Mouse (Mus musculus): ENCODE results near the gene Mrc2.

The Mrc2 gene

GRCm38 (mm10) chr11:105292124-105293071 lies at the start of gene Mrc2:
Mrc2 (plus strand) TSS chr11:105292643.
- DNase-seq (ENCODE audit: low spot score in 2 of 2) = peak; percentile 42 to 55

GRCm38 (mm10) chr11:105246369-105246768 lies 46.1 kb upstream of the Mrc2 start:
- DNase-seq (ENCODE audit: low spot score in 2 of 2) = no peak

DNA sequence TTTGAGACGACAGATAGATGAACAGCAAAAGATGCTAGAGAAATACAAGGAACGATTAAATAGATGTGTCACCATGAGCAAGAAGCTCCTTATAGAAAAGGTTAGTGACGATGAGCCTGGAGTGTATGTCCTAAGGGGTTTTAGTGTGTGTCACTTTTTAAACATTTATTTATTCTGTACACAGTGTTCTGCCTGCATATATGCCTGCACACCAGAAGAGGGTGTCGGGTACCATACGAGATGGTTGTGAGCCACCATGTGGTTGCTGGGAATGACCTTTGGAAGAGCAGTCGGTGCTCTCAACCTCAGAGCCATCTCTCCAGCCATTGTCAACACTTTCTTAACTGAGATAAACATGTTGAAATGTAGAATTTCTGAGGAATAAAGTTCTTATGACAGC lies 45.7 kb upstream of the Mrc2 start:
- no peak for DNase-seq (ENCODE audit: low spot score in 2 of 2)

GRCm38 (mm10) chr11:105247321-105247720 lies 45.1 kb upstream of the Mrc2 start:
- DNase-seq (ENCODE audit: low spot score in 2 of 2) = no peak

GRCm38 (mm10) chr11:105259733-105260132 lies 32.7 kb upstream of the Mrc2 start:
- DNase-seq (ENCODE audit: low spot score in 2 of 2) = no peak

GRCm38 (mm10) chr11:105261116-105261515 lies 31.3 kb upstream of the Mrc2 start:
- no peak for DNase-seq (ENCODE audit: low spot score in 2 of 2)

GRCm38 (mm10) chr11:105261601-105262351 lies 30.7 kb upstream of the Mrc2 start:
- no peak for DNase-seq (ENCODE audit: low spot score in 2 of 2)

DNA sequence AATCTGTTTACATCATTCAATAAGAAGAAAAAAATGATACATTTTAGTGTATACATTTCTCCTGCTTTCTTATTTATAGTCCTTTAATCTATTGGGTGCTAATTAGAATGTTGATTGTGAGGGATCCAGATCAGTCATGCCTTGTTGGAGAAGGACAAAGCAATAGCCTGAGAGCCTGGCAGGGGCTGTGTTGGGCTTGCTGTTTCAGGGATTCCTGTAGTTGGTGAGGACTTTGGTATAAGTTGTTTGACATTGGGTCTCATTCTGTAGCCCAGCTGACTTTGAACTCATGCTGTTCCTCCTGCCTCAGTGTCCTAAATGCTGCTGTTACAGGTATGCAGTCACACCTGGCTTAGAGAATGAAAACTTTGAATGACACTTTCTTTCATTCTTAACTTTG lies 27.9 kb upstream of the Mrc2 start:
- DNase-seq (ENCODE audit: low spot score in 2 of 2) = no peak

- DNase-seq (ENCODE audit: low spot score in 2 of 2) = no peak
Observed at GRCm38 (mm10) chr11:105264988-105265387, 27.5 kb upstream of the Mrc2 start.

GRCm38 (mm10) chr11:105270155-105270554 lies 22.3 kb upstream of the Mrc2 start:
- DNase-seq (ENCODE audit: low spot score in 2 of 2) = no peak

GRCm38 (mm10) chr11:105280456-105280855 lies 12.0 kb upstream of the Mrc2 start:
- no peak for DNase-seq (ENCODE audit: low spot score in 2 of 2)

GRCm38 (mm10) chr11:105281291-105281690 lies 11.2 kb upstream of the Mrc2 start:
- no peak for DNase-seq (ENCODE audit: low spot score in 2 of 2)

- DNase-seq (ENCODE audit: low spot score in 2 of 2) = no peak
Observed at GRCm38 (mm10) chr11:105281763-105282459, 10.5 kb upstream of the Mrc2 start.

DNA sequence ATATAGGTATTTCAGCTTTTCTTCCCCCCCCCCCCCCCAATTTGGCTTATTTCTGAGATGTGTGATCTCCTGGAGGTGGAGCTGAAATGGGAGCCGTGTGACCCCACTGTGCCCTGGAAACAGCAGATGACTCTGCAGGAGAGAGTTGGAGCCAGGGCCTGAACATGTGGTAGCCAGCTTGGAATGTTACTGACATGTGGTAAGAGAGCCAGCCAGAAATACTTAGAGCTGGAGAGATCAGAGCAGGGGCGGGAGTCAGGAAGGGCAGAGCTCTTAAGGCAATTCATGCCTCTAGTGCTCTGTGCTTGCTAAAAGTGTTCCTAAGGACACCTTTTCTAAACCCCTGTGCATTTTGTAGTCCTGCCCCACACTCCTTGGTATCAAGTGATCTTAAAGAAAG lies 10.0 kb upstream of the Mrc2 start:
- peak in 1 of 2 experiments; percentile 30 for DNase-seq (ENCODE audit: low spot score in 2 of 2)

DNA sequence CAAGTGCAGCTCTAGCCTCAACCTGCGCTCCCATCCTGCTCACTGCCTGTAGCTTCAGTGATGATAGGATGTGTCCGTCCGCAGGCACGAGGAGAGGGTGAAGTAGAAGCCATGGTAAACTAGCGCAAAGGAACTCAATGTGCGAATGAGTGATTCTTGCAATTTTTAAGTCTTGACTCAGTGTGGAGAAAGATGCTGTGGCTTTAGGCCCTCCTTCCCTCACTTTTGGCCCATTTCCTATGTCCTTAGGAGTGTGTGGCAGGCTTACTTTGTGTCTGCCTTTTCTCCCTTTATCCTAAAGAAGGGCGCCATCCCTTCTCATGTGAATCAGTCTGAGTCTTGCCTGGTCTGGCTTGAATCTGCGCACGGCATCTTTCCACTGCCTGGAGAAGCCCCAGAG lies 9.4 kb upstream of the Mrc2 start:
- DNase-seq (ENCODE audit: low spot score in 2 of 2) = no peak

DNA sequence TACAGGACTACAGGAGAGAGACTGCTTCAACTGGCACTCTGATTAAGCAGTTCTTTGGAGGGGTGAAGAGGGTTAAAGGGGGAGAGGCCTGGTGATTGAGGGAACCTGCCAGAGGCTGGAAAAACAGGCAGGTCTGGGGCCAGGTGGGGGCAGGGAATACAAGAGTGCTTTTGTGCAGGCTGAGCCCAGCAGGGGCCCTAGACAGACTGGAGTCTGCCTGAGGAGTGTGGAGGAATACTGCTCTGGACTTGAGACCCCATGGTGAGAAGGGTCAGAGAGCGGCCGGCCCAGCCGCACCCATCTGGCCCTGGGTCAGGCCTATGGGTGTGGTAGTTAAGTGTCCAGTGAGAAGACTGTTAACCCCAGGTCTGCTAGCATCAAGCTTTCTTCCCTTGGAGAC lies 6.7 kb upstream of the Mrc2 start:
- DNase-seq (ENCODE audit: low spot score in 2 of 2) = no peak

GRCm38 (mm10) chr11:105289403-105289802 lies 3.0 kb upstream of the Mrc2 start:
- no peak for DNase-seq (ENCODE audit: low spot score in 2 of 2)

DNA sequence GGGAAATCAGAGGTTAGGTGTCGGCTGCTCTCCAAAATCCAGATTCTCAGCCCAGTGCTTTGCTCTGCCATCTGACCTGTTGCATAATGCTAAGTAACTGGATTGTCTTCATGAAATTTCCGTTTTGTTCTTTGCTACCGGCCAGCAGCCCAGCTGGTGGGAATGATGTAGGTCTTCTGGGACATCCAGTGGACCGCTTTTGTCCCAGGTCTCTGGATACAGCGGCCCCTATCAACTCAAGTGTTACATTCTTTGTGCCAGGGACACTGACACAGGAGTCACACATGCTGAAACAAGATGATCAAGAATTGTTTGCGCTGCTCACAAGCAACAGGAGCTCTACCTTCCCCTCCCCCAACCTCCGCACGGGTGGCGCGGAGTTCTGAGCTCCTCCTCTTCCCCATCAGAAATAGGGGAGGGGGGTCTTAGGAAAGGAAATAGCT lies 741 bp upstream of the Mrc2 start:
- DNase-seq (ENCODE audit: low spot score in 2 of 2) = no peak

GRCm38 (mm10) chr11:105293101-105293581 lies 698 bp downstream of the Mrc2 start:
- peak in 1 of 2 experiments; percentile 45 for DNase-seq (ENCODE audit: low spot score in 2 of 2)

DNA sequence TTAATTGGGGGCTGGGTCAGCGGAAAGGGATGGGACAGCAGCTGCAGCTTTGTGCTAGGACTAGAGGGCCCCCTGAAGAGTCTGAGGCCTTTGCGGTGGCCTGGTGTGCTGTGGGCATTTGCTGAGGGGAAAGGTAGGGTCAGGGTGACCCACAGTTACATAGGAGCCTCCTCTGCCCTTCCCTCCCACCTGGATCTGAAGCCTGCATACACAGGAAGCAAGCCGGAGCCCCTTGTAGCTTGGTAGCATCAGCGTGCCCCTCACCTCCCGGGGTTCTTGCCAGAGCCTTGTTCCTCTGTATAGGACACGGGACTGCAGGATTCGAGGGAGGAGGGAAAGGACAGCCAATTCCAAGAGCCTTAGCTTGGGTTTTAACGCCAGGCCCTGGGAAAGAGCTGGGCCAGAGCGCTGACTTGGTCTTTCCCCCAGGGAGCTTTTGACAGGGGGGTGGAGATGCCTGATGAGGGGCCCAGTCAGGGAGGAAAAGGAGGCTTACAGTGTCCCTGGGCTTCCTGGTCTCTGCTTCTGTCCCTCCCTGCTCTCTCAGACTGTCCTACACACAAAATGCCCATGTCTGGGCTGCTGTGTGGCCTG lies 1.6 kb downstream of the Mrc2 start:
- DNase-seq (ENCODE audit: low spot score in 2 of 2) = no peak

DNA sequence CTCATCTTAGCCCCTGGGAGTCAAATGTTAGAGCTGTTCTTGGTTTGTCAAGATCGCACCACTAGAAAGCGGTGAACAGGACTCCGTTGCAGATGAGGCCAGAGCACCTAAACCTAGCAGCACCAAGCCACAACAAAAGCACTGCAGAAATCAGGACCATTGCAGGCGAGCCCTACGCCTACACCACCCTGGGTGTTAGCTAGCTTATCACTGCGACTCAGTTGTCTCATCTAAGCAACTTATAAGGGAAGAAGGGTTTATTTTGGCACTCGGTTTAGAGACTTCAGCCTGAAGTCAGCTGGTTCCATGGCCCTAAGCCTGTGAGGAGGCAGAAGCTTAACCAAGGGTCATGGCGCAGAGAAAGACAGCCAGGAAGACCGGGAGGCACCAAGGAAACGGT lies 3.6 kb downstream of the Mrc2 start:
- no peak for DNase-seq (ENCODE audit: low spot score in 2 of 2)

DNA sequence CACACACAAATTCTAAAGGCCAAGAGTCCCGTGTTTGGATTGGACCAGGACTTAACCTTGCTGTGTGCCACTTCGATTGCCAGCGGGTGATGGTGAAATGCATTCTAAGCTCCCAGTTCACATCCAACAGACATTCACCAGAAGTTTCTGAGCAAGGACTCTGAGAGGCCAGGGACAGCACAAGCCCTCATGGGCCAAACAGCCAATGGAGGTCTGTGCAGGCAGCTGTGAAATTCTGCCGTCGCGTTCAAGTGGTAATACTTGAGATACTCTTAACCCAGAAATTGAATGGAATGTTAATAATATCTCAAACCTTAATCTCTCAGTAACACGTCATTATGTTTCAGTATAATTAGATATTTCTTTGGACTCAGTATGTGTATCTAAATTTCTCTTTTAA lies 17.8 kb downstream of the Mrc2 start:
- DNase-seq (ENCODE audit: low spot score in 2 of 2) = no peak
